Mouse (Mus musculus) stomach, postnatal 0 days (tissue): ENCODE measurements around the gene Ncln.

Source experiments
- CTCF ChIP-seq: IDR thresholded peaks from 2 replicates; pipeline ENCODE4 v1.5.1; 2016; ENCODE audit warnings: antibody characterized with exemption, low read depth, mild to moderate bottlenecking, moderate library complexity
- EP300 ChIP-seq: optimal IDR thresholded peaks from 2 replicates; pipeline ENCODE3; 2016; ENCODE audit warnings: antibody characterized with exemption

DNA sequence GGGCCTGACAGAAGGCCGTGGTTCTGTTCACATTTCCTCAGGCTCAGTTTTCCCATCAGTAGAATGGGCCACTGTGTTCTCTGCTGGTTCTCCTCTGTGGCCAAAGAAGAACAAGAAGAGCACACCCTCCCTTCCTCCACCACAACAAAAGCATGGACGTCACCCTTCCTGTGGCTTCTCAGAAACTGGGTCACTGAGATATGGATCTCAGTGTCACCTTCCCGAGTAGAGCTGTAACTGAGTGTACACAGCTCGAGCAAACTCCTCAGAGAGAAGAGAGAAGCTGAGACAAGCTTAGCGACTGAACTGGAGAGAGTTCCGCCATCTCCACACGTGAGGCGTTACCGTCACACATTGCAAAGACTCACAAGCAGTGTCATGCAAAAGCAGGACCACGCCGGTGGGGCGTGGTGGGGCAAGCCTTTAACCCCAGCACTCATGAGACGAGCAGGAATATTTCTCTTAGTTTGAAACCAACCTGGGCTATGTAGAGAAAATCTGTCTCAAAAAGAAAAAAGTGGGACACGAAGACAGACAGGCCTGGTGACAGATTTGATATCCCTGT is 14.1 kb upstream of the Ncln start:
- TF ChIP-seq EP300, result no peak
- no peak for TF ChIP-seq CTCF
